Mouse (Mus musculus) cerebellum, adult 18-20 months (tissue): ENCODE data around the gene Dab2ip.

Experiments used
- DNase-seq, 2 experiments: peaks; one replicate each; pipeline ENCODE4 v3.0.0; 2021

Gene Dab2ip

GRCm38 (mm10) chr2:35764328-35764727 is 206.3 kb downstream of the Dab2ip start:
- DNase-seq = no peak

GRCm38 (mm10) chr2:35767834-35768537 is 209.9 kb downstream of the Dab2ip start:
- DNase-seq = peak in 1 of 2 experiments; percentile 28

GRCm38 (mm10) chr2:35768538-35769238 is 210.6 kb downstream of the Dab2ip start:
- DNase-seq = no peak

- DNase-seq = no peak
Observed at GRCm38 (mm10) chr2:35769398-35769797, 211.3 kb downstream of the Dab2ip start.

GRCm38 (mm10) chr2:35770541-35770940 is 212.5 kb downstream of the Dab2ip start:
- DNase-seq = no peak

- no peak for DNase-seq
Observed at GRCm38 (mm10) chr2:35775651-35776055, 217.6 kb downstream of the Dab2ip start.

GRCm38 (mm10) chr2:35776935-35777334 is 218.9 kb downstream of the Dab2ip start:
- no peak for DNase-seq

GRCm38 (mm10) chr2:35779266-35779665 is 221.2 kb downstream of the Dab2ip start:
- no peak for DNase-seq
